Mouse (Mus musculus) E14TG2a.4 (cell line): Measurements from ENCODE around the gene Tlk2.
A peak's percentile ranks its signal among the peaks of the same experiment; 100 is the strongest.

Experiments
- H3K27me3 ChIP-seq: 2 replicates; pipeline ENCODE4 v1.6.1; 2014; ENCODE audit warnings: low read length, control low read depth; ENCODE audit not compliant: insufficient read depth
- H3K36me3 ChIP-seq: 2 replicates; pipeline ENCODE4 v1.6.1; 2014; ENCODE audit warnings: low read length, control low read depth; ENCODE audit not compliant: insufficient read depth
- H3K4me1 ChIP-seq: replicated peaks from 2 replicates; pipeline ENCODE4 v1.6.1; 2014; ENCODE audit warnings: low read depth, low read length, control low read depth
- H3K4me3 ChIP-seq: replicated peaks from 2 replicates; pipeline ENCODE4 v1.5.1; 2014; ENCODE audit warnings: mild to moderate bottlenecking, low read length
- H3K9me3 ChIP-seq: 2 replicates; pipeline ENCODE4 v1.6.1; 2014; ENCODE audit warnings: low read length, control low read depth
- CTCF ChIP-seq: conservative IDR thresholded peaks from 2 replicates; pipeline ENCODE4 v1.5.1; 2014; ENCODE audit warnings: low read length
- NANOG ChIP-seq: IDR thresholded peaks from 2 replicates; pipeline ENCODE4 v1.6.1; 2014; ENCODE audit warnings: borderline replicate concordance, low read length, mixed read lengths
- POU5F1 ChIP-seq: IDR thresholded peaks from 2 replicates; pipeline ENCODE4 v1.6.1; 2014; ENCODE audit warnings: low read length, borderline replicate concordance

The Tlk2 gene

DNA sequence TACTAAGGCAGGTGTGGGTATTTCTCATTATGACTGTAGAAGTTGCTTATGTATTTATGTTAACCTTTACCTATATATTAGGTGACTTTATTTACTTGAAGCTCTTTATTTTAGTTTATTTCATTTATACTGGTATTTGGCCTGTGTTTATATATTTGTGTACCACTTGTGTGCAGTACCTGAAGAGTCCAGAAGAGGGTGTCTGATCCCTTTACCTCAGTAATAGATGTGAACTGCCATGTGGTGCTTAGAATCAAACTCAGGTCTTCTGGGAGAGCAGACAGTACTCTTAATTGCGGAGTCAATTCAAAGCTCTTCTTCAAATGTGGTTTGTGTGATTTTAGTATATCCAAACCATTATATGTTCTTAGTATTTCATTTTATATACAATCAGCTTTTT is 35.6 kb downstream of the Tlk2 start:
- Histone ChIP-seq H3K4me3 (no peak overlapping the region), H3K27me3 (no peaks in the 10 kb centered on the region), H3K36me3 (peaks cover 37% of the 10 kb centered on the region), H3K4me1 (peaks cover 4% of the 10 kb centered on the region), H3K9me3 (no peaks in the 10 kb centered on the region)
- TF ChIP-seq NANOG (no peak), CTCF (peak; percentile 71)

DNA sequence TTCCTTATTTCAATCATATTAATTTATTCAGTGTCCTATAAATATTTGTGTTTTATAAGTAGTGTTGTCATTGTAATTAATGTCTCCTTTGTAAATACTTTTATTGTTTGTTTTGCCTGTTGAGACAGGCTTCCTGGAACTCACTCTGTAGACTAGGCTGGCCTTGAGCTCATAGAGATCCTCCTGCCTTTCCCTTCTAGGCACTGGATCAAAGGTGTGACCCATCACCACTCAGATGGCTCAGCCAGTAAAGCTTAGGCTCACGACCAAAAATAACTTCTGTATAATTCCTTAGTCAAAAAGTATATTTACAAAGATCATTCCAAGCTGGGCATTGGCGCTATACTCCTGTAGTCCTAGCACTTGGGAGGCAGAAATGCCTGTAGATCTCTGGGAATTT is 39.2 kb downstream of the Tlk2 start:
- Histone ChIP-seq H3K9me3 (no peaks in the 10 kb centered on the region), H3K36me3 (peaks cover 29% of the 10 kb centered on the region)
- TF ChIP-seq NANOG (no peak), CTCF (no peak), POU5F1 (no peak)

DNA sequence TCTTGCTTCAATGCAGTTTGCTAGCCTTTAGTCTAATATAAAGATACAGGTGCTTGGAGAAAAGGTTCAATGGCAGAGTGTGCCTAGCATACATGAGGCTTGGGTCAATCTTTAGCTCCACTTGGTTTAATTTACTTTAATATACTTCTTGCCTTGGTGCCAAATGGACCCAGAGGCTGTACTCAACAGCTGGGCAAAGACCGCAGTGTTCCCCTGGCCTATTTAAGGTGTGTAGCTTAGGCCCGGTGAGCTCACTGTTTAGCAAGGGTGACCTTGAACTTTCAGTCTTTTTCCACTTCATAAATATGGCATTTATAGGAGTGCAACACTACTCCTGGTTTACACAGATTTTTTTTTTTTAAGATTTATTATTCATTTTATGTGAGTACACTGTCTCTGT is 55.9 kb downstream of the Tlk2 start:
- TF ChIP-seq NANOG (no peak), CTCF (no peak), POU5F1 (no peak)
- Histone ChIP-seq H3K36me3 (peaks cover 60% of the 10 kb centered on the region), H3K9me3 (no peaks in the 10 kb centered on the region), H3K27me3 (no peaks in the 10 kb centered on the region), H3K4me3 (no peak overlapping the region), H3K4me1 (peaks cover 3% of the 10 kb centered on the region; the same call in 1 of the 2 replicates)

More for the DNA sequence above, 39.2 kb downstream of the Tlk2 start:
- no peaks in the 10 kb centered on the region for H3K27me3 ChIP-seq
- no peak overlapping the region for H3K4me3 ChIP-seq
- H3K4me1 ChIP-seq, result no peaks in the 10 kb centered on the region

DNA sequence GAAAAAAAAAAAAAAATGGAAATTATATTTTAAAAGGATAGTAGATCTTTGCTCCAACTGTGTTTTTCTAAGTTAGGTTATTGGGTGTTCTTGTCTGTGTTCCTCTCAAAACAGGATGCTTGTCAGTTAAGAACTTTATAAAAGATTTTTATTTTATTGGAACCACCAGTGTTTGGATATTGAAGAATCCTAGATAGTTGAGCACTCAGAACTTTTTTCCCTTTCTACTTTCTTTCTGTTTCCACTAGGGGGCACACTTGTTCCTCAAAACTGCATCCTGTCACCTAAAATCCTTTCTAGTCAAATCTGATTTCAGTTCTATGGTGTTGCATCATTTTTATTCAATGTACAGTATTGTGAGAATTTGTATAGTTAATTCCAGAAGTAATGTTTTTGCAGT is 62.4 kb downstream of the Tlk2 start:
- Histone ChIP-seq H3K27me3 (no peaks in the 10 kb centered on the region), H3K4me1 (no peaks in the 10 kb centered on the region; the same call in 1 of the 2 replicates), H3K36me3 (peaks cover 75% of the 10 kb centered on the region), H3K4me3 (no peak overlapping the region), H3K9me3 (no peaks in the 10 kb centered on the region)
- peak; percentile 58 for TF ChIP-seq CTCF
- TF ChIP-seq NANOG, result no peak
- no peak for TF ChIP-seq POU5F1

DNA sequence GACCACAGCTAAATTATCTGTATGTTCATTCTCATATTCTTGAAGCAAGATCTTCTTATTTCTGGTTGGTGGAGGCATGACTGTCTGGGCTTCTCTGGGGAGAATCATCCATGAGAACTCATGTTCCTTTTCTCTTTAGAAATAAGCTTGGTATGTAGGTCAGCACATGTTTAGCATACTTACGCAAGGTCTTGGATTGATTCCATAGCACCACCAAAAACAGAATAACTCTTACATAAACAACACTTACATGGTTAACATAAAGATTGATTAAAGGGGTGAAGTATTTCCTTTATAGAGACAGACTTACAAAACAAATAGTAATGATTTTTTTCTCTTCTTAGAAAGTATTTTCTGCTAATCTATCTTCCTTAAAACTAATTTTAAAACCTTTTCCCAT is 67.8 kb downstream of the Tlk2 start:
- Histone ChIP-seq H3K27me3 (no peaks in the 10 kb centered on the region), H3K4me3 (no peak overlapping the region), H3K9me3 (no peaks in the 10 kb centered on the region), H3K4me1 (no peaks in the 10 kb centered on the region), H3K36me3 (peaks cover 92% of the 10 kb centered on the region)
- TF ChIP-seq NANOG (no peak), CTCF (no peak), POU5F1 (no peak)

DNA sequence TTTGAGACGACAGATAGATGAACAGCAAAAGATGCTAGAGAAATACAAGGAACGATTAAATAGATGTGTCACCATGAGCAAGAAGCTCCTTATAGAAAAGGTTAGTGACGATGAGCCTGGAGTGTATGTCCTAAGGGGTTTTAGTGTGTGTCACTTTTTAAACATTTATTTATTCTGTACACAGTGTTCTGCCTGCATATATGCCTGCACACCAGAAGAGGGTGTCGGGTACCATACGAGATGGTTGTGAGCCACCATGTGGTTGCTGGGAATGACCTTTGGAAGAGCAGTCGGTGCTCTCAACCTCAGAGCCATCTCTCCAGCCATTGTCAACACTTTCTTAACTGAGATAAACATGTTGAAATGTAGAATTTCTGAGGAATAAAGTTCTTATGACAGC is 68.2 kb downstream of the Tlk2 start:
- peaks cover 93% of the 10 kb centered on the region for H3K36me3 ChIP-seq
- TF ChIP-seq POU5F1, result no peak
- no peak for TF ChIP-seq CTCF
- TF ChIP-seq NANOG, result no peak
- no peaks in the 10 kb centered on the region for H3K4me1 ChIP-seq
- H3K9me3 ChIP-seq, result no peaks in the 10 kb centered on the region
- no peak overlapping the region for H3K4me3 ChIP-seq
- no peaks in the 10 kb centered on the region for H3K27me3 ChIP-seq

DNA sequence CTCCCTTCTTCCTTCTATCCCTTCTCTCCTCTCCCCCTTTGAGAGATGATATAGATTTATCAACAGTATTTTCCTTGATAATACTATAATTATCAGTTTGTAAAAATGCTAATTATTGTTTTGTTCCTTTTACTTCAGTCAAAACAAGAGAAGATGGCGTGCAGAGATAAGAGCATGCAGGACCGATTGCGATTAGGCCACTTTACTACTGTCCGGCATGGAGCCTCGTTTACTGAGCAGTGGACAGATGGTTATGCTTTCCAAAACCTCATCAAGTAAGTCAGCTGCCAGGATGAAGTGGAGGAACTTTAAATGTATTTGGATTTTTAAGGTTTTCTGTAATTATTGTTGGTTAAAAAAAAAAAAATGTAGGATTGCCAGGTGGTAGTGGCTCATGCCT is 68.7 kb downstream of the Tlk2 start:
- Histone ChIP-seq H3K4me1 (no peaks in the 10 kb centered on the region), H3K9me3 (no peaks in the 10 kb centered on the region), H3K27me3 (no peaks in the 10 kb centered on the region), H3K4me3 (no peak overlapping the region), H3K36me3 (peaks cover 92% of the 10 kb centered on the region)
- TF ChIP-seq POU5F1, result no peak
- TF ChIP-seq NANOG, result no peak
- no peak for TF ChIP-seq CTCF

DNA sequence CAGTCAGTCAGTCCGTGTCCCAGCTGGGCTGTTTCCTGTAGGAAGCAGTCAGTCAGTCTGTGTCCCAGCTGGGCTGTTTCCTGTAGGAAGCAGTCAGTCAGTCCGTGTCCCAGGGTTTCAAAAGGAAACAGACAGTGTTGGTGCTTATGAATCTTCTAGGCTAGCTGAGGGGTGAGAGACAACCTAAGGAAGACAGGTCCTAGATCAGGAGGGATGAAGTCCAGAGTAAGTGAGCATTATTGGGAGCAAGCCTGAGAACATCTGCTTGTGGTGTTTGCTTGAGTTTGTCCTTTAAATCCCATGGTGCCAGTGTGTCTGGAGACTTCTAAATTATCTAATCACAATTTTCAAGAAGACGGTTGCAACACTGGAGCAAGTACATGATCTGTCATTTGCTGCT is 81.1 kb downstream of the Tlk2 start:
- Histone ChIP-seq H3K4me3 (no peak overlapping the region), H3K27me3 (no peaks in the 10 kb centered on the region), H3K9me3 (no peaks in the 10 kb centered on the region), H3K4me1 (no peaks in the 10 kb centered on the region), H3K36me3 (peaks cover 89% of the 10 kb centered on the region)
- TF ChIP-seq NANOG (no peak), CTCF (no peak; the same call in 1 of the 2 replicates), POU5F1 (no peak)

DNA sequence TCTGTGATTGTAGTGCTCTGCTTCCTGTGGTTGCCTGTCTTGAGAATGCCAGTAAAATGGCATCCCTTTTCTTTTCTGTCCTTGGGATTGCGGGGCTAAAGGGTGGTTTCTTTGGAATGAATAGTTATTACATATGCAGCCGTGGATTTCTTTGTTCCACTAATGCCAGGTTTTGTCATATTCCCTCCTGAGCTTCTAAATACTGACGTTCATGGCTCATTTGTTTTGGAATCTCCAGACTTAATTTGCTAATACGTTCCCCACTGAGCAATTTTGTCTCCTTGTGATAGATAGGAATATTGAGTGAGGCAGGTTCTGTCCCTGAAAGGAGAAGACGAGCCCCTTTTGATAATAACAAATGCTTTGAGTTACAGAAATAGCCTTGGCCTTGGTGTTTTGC is 82.5 kb downstream of the Tlk2 start:
- Histone ChIP-seq H3K9me3 (no peaks in the 10 kb centered on the region), H3K4me3 (no peak overlapping the region), H3K36me3 (peaks cover 84% of the 10 kb centered on the region), H3K27me3 (no peaks in the 10 kb centered on the region), H3K4me1 (no peaks in the 10 kb centered on the region)
- TF ChIP-seq POU5F1 (no peak), NANOG (no peak), CTCF (no peak)
